In genomic region chr11:44902165-44902564, GRCm38 (mm10) we compare ENCODE assay signal across 15 mouse cellular contexts.
DNase-seq lines count a peak whose midpoint lies in the region; ATAC-seq lines count a peak whose summit lies in the region.
"Had no signal": no experiment of that assay in that cellular context is flagged by ENCODE, and none has a peak within 500 bp of the region (broad histone marks: within the 10 kb centered on the region; RNA-seq: fewer than 3 reads in every experiment).

No protein-coding gene starts in this region.

- peaks cover 54% of the 10 kb centered on the region for H3K4me1 ChIP-seq in hindbrain, embryonic 13.5 days (replicated peaks)
- H3K4me1 ChIP-seq in hindbrain, embryonic 14.5 days (replicated peaks; ENCODE audit: control insufficient read depth, insufficient read depth, low read length) = peaks cover 43% of the 10 kb centered on the region
- H3K4me1 ChIP-seq: liver, embryonic 12.5 days; lung, embryonic 15.5 days had no signal

- no peaks in the 10 kb centered on the region for H3K27me3 ChIP-seq in hindbrain, embryonic 13.5 days
- H3K27me3 ChIP-seq in hindbrain, embryonic 14.5 days (ENCODE audit: control insufficient read depth, insufficient read depth, low read length) = no peaks in the 10 kb centered on the region
- H3K27me3 ChIP-seq: liver, embryonic 12.5 days; lung, embryonic 15.5 days had no signal

- no peaks in the 10 kb centered on the region for H3K9me3 ChIP-seq in hindbrain, embryonic 13.5 days
- no peaks in the 10 kb centered on the region for H3K9me3 ChIP-seq in hindbrain, embryonic 14.5 days (ENCODE audit: control insufficient read depth, low read length)
- H3K9me3 ChIP-seq: liver, embryonic 12.5 days; lung, embryonic 15.5 days had no signal

- H3K27ac ChIP-seq in hindbrain, embryonic 13.5 days = peak overlapping the region; percentile 62
- H3K27ac ChIP-seq in hindbrain, embryonic 14.5 days = no peak overlapping the region; the same call in 1 of the 2 replicates
- H3K27ac ChIP-seq: liver, embryonic 12.5 days; lung, embryonic 15.5 days had no signal

- H3K4me3 ChIP-seq in hindbrain, embryonic 13.5 days = no peak overlapping the region
- H3K4me3 ChIP-seq in hindbrain, embryonic 14.5 days (replicated peaks; ENCODE audit: low read length) = no peak overlapping the region
- H3K4me3 ChIP-seq: liver, embryonic 12.5 days; lung, embryonic 15.5 days had no signal

- peak; percentile 3 to 29 for DNase-seq in adrenal gland, postnatal 36 days
- no peak for DNase-seq in adrenal gland, postnatal 25 days
- DNase-seq in hindbrain, embryonic 14.5 days (ENCODE audit: low spot score) = no peak
- peak; percentile 78 for DNase-seq in 3T3-L1 (ENCODE audit: low read depth, low spot score)
- DNase-seq in cerebellum, postnatal 36 days = peak; percentile 11 to 22
- no peak for DNase-seq in kidney, postnatal 25 days
- DNase-seq: kidney, adult 8-10 months; layer of hippocampus, postnatal 36 days; left cerebral cortex, postnatal 4 days; retina, postnatal 1 day; thymus, postnatal 36 days had no signal

- ATAC-seq in hindbrain, embryonic 13.5 days (ENCODE audit: low FRiP score) = no peak
- ATAC-seq in hindbrain, embryonic 14.5 days (ENCODE audit: low FRiP score) = no peak
- ATAC-seq: liver, embryonic 12.5 days; midbrain, embryonic 16.5 days had no signal

- 67% methylated on average over 6 of the region's 6 CpGs for WGBS in hindbrain, embryonic 13.5 days
- 53% methylated on average over 6 of the region's 6 CpGs for WGBS in hindbrain, embryonic 14.5 days

- H3K9ac ChIP-seq in hindbrain, embryonic 13.5 days = no peak overlapping the region
- H3K9ac ChIP-seq in hindbrain, embryonic 14.5 days = no peak overlapping the region
- H3K9ac ChIP-seq: liver, embryonic 12.5 days; lung, embryonic 15.5 days had no signal

- no peak overlapping the region for H3K4me2 ChIP-seq in hindbrain, embryonic 13.5 days
- H3K4me2 ChIP-seq in hindbrain, embryonic 14.5 days (replicated peaks) = no peak overlapping the region
- H3K4me2 ChIP-seq: liver, embryonic 12.5 days; lung, embryonic 15.5 days had no signal

- no peaks in the 10 kb centered on the region for H3K36me3 ChIP-seq in hindbrain, embryonic 13.5 days
- no peaks in the 10 kb centered on the region for H3K36me3 ChIP-seq in hindbrain, embryonic 14.5 days (replicated peaks; ENCODE audit: control insufficient read depth, insufficient read depth)
- H3K36me3 ChIP-seq: liver, embryonic 12.5 days; lung, embryonic 15.5 days had no signal

Comparison
In these comparisons a context has a peak if more than half of its experiments do, and no peak if none do; other contexts are left out.
1. DNase-seq: peak in adrenal gland, postnatal 36 days (2 of 2), 3T3-L1 (single experiment) and cerebellum, postnatal 36 days (2 of 2); none in adrenal gland, postnatal 25 days (single experiment), hindbrain, embryonic 14.5 days (single experiment) and kidney, postnatal 25 days (0 of 2).